Mouse (Mus musculus) lung, postnatal 36 days (tissue): ENCODE measurements at regions not wholly inside any gene's neighbourhood (a gene's known extent, or its start where the extent isn't known, plus 50 kb on each side); places are given as distances from the start of the nearest gene placed in this dataset.
A peak's percentile ranks its signal among the peaks of the same experiment; 100 is the strongest.

Experiments
- DNase-seq: peaks from one replicate; pipeline ENCODE4 v3.0.0; 2022; ENCODE audit warnings: mixed read lengths

- DNase-seq = no peak
Observed at GRCm38 (mm10) chr3:20680944-20681494, 314.0 kb upstream of the Agtr1b start.

DNA sequence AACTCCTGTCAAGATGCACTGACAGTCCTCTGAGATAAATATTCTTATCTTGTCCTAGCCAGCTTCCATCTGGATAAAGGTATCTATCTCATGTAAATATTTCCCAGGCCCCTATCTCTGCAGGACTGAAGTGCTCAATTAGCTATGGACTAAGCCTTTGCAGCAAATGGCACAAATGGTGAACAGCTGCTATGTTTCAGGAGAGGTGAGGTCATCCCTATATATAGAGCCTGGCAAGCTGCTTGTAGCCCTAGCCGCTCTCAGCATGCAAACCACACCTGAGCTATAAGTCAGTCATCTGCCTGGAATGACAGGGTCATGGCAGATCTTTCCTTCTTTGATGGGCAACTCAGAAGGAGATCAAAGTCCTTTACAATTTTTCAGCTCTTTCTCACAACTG, 294.9 kb upstream of the Agtr1b start:
- DNase-seq = no peak

DNA sequence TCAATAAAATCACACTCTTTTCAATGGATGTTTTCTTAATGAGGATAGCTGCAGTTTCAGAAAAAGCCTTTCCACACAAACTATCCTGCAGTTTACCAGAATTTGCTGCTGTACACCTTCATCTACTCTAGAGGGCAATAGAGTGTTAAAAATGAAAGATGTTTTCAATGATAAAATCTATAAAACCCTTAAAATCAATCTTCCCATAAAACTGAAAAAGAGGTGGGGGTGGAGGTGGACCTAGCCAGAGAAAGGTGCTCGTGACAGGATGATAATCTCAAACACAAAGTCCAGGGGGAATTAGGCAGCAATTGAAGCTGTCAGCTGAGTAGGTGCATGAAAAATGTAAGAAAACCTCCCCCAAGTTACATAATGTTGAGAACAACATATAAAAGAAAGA, 288.4 kb upstream of the Agtr1b start:
- DNase-seq = peak; percentile 13
